Mouse (Mus musculus) right cerebral cortex, postnatal 25 days (tissue): ENCODE measurements around the gene Xbp1.
"Not testable (repeated sequence)": the region's sequence is repeated elsewhere in the genome, so short reads cannot be mapped to it uniquely, and the experiment has no call there.

Experiments used
- DNase-seq: peaks from one replicate; pipeline ENCODE4 v3.0.0; 2022

Xbp1 gene

GRCm38 (mm10) chr11:5520412-5521265 lies at the start of gene Xbp1:
TSS of gene Xbp1 (plus strand) at chr11:5520659.
- DNase-seq: peak; percentile 98

- peak; percentile 36 for DNase-seq
These were observed 46.3 kb upstream of the Xbp1 start for GRCm38 (mm10) chr11:5474130-5474529.

GRCm38 (mm10) chr11:5475556-5476118 lies 44.8 kb upstream of the Xbp1 start:
- not testable (repeated sequence) for DNase-seq

- DNase-seq: no peak
These were observed 43.7 kb upstream of the Xbp1 start for GRCm38 (mm10) chr11:5476806-5477205.

- no peak for DNase-seq
These were observed 42.3 kb upstream of the Xbp1 start for GRCm38 (mm10) chr11:5478193-5478592.

GRCm38 (mm10) chr11:5478831-5479230 lies 41.6 kb upstream of the Xbp1 start:
- no peak for DNase-seq

GRCm38 (mm10) chr11:5482581-5482980 lies 37.9 kb upstream of the Xbp1 start:
- DNase-seq: no peak

- DNase-seq: peak; percentile 70
These were observed 35.1 kb upstream of the Xbp1 start for GRCm38 (mm10) chr11:5485193-5486011.

- DNase-seq: not testable (repeated sequence)
These were observed 31.0 kb upstream of the Xbp1 start for GRCm38 (mm10) chr11:5489433-5489832.

- DNase-seq: no peak
These were observed 29.3 kb upstream of the Xbp1 start for GRCm38 (mm10) chr11:5490989-5491656.

GRCm38 (mm10) chr11:5491912-5492311 lies 28.5 kb upstream of the Xbp1 start:
- DNase-seq: no peak

GRCm38 (mm10) chr11:5493869-5494268 lies 26.6 kb upstream of the Xbp1 start:
- no peak for DNase-seq

GRCm38 (mm10) chr11:5495286-5495832 lies 25.1 kb upstream of the Xbp1 start:
- DNase-seq: no peak

GRCm38 (mm10) chr11:5495906-5496305 lies 24.6 kb upstream of the Xbp1 start:
- DNase-seq: no peak

- DNase-seq: no peak
These were observed 23.8 kb upstream of the Xbp1 start for GRCm38 (mm10) chr11:5496559-5497248.

GRCm38 (mm10) chr11:5498422-5498821 lies 22.0 kb upstream of the Xbp1 start:
- no peak for DNase-seq

- no peak for DNase-seq
These were observed 21.4 kb upstream of the Xbp1 start for GRCm38 (mm10) chr11:5498931-5499661.

- DNase-seq: no peak
These were observed 20.4 kb upstream of the Xbp1 start for GRCm38 (mm10) chr11:5499961-5500644.

- no peak for DNase-seq
These were observed 19.3 kb upstream of the Xbp1 start for GRCm38 (mm10) chr11:5500903-5501741.
